Mouse (Mus musculus) CD4-positive helper T cell, adult 2 months (primary cell): Measurements from ENCODE around the gene Mia3.
"Not testable (repeated sequence)": the region's sequence is repeated elsewhere in the genome, so short reads cannot be mapped to it uniquely, and the experiment has no call there.

Source experiments
- DNase-seq: peaks from one replicate; pipeline ENCODE4 v3.0.0-alpha.2; 2012; ENCODE audit warnings: low read depth, missing footprints, low spot score

Gene Mia3

GRCm38 (mm10) chr1:183344886-183345816 is 24.2 kb downstream of the Mia3 start:
- DNase-seq, result peak; percentile 96

- DNase-seq, result not testable (repeated sequence)
Measured at GRCm38 (mm10) chr1:183342902-183343301, 26.5 kb downstream of the Mia3 start.

GRCm38 (mm10) chr1:183327171-183327570 is 42.2 kb downstream of the Mia3 start:
- no peak for DNase-seq

GRCm38 (mm10) chr1:183324433-183324832 is 44.9 kb downstream of the Mia3 start:
- no peak for DNase-seq

- DNase-seq, result no peak
Measured at GRCm38 (mm10) chr1:183323923-183324322, 45.4 kb downstream of the Mia3 start.

- not testable (repeated sequence) for DNase-seq
Measured at GRCm38 (mm10) chr1:183322496-183322895, 46.9 kb downstream of the Mia3 start.

- DNase-seq, result no peak
Measured at GRCm38 (mm10) chr1:183320708-183321107, 48.6 kb downstream of the Mia3 start.

GRCm38 (mm10) chr1:183315783-183316182 is 53.6 kb downstream of the Mia3 start:
- DNase-seq, result peak; percentile 24

GRCm38 (mm10) chr1:183312076-183312475 is 57.3 kb downstream of the Mia3 start:
- no peak for DNase-seq

- not testable (repeated sequence) for DNase-seq
Measured at GRCm38 (mm10) chr1:183309601-183310000, 59.8 kb downstream of the Mia3 start.

GRCm38 (mm10) chr1:183308476-183308875 is 60.9 kb downstream of the Mia3 start:
- DNase-seq, result no peak

GRCm38 (mm10) chr1:183307555-183307954 is 61.8 kb downstream of the Mia3 start:
- DNase-seq, result no peak

GRCm38 (mm10) chr1:183299161-183299560 is 70.2 kb downstream of the Mia3 start:
- DNase-seq, result peak; percentile 89

GRCm38 (mm10) chr1:183297886-183298489 is 71.4 kb downstream of the Mia3 start:
- peak; percentile 74 for DNase-seq

GRCm38 (mm10) chr1:183297473-183297885 is 71.9 kb downstream of the Mia3 start:
- DNase-seq, result peak; percentile 66

GRCm38 (mm10) chr1:183296877-183297383 is 72.4 kb downstream of the Mia3 start, which contains the start of gene Brox:
Gene Brox, minus strand, starts transcription at chr1:183297269.
- DNase-seq, result peak; percentile 94

GRCm38 (mm10) chr1:183296465-183296864 is 72.9 kb downstream of the Mia3 start, which contains the start of gene Aida:
Gene Aida, plus strand, starts transcription at chr1:183296590.
- peak; percentile 77 for DNase-seq

- DNase-seq, result no peak
Measured at GRCm38 (mm10) chr1:183289576-183289975, 79.8 kb downstream of the Mia3 start.

GRCm38 (mm10) chr1:183288351-183288750 is 81.0 kb downstream of the Mia3 start:
- DNase-seq, result no peak
